Mouse (Mus musculus): ENCODE data around the gene Fam166b.

GRCm38 (mm10) chr4:43416071-43416490 is 12.9 kb downstream of the Fam166b start:
- TF ChIP-seq CTCF (IDR thresholded peaks at IDR 0.05; ENCODE audit: control insufficient read depth, insufficient read depth, insufficient replicate concordance, low read depth, low read length) = no peak
- no peak for TF ChIP-seq POLR2A (IDR thresholded peaks at IDR 0.05; ENCODE audit: control insufficient read depth, low read depth, low read length)
